Mouse (Mus musculus): ENCODE results near the gene Epop.
A peak's percentile ranks its signal among the peaks of the same experiment; 100 is the strongest.

Gene Epop

GRCm38 (mm10) chr11:97597945-97598691, 31.4 kb downstream of the Epop start:
- no peak for ATAC-seq (ENCODE audit: insufficient number of reproducible peaks, low FRiP score, low TSS enrichment)

DNA sequence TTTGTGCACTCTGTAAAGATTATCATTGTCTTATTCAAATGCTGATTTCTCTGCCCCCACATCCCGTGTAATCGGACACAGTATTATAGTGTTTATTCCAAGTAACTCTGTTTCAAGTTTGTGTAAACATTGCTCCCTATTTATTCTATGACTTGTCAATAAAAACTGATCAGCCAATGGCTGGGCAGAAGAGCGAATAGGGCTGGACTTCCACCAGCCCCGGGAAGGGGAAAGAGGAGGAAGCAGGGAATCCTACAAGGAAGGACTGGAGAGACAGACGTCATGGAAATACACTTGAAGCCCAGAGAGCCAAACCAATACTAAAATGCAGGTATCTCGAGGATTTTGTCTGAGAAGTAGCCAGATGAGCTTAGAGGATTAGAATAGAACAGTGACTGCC, 35.4 kb downstream of the Epop start:
- ATAC-seq (ENCODE audit: insufficient number of reproducible peaks, low FRiP score, low TSS enrichment): no peak

GRCm38 (mm10) chr11:97591910-97592309, 37.6 kb downstream of the Epop start:
- no peak for ATAC-seq (ENCODE audit: insufficient number of reproducible peaks, low FRiP score, low TSS enrichment)

DNA sequence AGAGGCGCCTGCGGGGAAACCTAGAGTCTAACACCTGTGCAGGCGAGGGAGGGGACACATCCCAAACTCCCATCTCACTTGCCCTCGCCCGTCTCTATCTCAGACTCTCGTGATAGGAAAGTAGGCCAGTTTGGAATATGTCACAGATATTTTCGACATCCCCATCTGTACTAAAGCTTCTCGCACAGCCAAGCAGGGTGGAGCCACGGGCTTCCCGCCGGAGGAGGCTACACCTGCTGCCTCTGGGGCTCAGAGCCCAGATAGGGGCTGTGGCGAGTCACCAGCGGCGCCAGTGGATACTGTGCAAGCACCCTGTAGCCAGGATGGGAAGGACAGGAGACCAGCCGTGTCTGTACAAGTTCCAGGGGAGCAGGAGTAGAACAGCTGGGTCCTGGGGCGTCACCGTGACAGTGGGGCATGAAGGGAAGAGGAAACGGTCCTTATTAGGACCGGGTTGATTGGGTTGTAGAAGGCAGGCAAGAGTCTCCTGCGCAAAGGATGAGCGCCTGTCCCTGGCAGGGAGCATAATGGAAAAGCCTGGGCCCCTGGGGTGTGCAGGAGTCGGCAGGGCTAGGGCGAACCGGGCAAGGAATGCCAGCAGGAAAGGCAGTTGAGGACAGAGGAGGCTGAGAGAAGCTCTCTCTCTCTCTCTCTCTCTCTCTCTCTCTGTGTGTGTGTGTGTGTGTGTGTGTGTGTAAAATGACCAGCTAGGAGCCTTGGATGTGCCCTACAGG, 39.1 kb downstream of the Epop start:
- ATAC-seq (ENCODE audit: insufficient number of reproducible peaks, low FRiP score, low TSS enrichment): peak; percentile 26; the same call in 1 of the 2 replicates

- no peak for ATAC-seq (ENCODE audit: insufficient number of reproducible peaks, low FRiP score, low TSS enrichment)
Measured at GRCm38 (mm10) chr11:97589216-97589615, 40.3 kb downstream of the Epop start.

GRCm38 (mm10) chr11:97585932-97586331, 43.6 kb downstream of the Epop start:
- ATAC-seq (ENCODE audit: insufficient number of reproducible peaks, low FRiP score, low TSS enrichment): no peak

GRCm38 (mm10) chr11:97584476-97584875, 45.0 kb downstream of the Epop start:
- ATAC-seq (ENCODE audit: insufficient number of reproducible peaks, low FRiP score, low TSS enrichment): no peak

DNA sequence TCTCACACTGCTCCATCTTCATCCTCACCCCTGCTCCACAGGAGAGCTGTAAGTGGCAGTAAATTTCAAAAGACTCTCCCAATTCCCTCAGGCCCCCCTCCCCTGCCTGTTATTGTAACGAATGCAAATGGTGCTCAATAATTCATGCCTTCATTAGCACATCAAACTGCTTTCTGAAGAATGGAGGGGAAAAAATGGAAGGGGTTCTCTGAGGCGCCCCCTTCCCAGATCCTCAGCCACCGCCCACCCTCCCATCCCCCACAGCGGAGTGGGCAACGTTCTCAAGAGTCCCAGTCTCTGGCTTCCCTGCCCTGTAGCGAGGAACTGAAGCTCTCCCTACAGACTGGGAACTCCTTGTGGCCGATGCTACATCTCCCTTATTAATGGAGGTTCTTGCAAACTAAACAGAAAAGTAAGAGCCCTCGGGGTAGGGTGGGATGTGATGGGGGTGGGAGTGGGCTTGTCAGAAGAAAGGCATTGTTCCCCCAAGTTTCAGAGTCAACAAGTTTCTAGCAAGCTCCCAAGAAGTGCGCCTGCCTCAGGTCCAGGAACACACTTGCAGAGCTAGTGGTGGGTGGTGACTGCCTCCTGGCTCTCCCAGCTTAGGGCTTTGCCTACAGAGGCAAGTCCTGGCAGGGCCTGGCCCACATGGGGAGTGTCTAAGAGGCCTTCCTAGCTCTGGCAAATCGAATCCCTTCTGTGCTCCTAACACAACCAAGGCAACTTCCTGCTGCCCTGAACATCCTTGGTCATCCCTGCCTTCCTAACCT, 50.2 kb downstream of the Epop start:
- ATAC-seq (ENCODE audit: insufficient number of reproducible peaks, low FRiP score, low TSS enrichment): no peak

DNA sequence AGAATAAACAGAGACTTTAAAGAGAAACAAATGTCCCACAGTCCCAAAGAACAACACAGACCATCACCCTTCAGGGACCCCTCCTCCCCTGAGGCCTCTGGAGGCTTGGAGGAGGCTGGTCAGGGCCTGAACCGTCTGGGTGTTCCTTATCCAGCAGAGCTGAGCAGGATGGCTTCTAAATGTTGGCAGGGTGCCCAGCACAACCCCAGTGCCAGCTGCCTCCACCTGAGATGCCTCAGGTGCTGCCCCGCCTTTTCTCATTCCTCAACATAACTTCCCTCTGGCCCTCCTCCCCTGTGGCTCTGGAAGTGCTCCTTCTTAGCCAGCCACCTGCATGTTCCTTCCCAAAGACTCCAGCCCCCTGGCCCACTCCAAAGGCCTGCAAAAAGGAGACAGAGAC, 51.2 kb downstream of the Epop start:
- ATAC-seq (ENCODE audit: insufficient number of reproducible peaks, low FRiP score, low TSS enrichment): no peak

All from cerebellum, adult (tissue).